Mouse (Mus musculus) liver, embryonic 14.5 days (tissue): ENCODE data around the gene Tmem233. TPM values are rescaled to one million over a fixed set of nuclear protein-coding genes. Genes with fewer than 3 reads are reported as not detected.

Experiments
- ATAC-seq: fragments of 200-750 bp; cut with Nextera tagmentation; 2 replicates; pipeline ENCODE4 v1.8.0; 2017; ENCODE audit warnings: moderate number of reproducible peaks, mild to moderate bottlenecking, moderate library complexity; ENCODE audit not compliant: insufficient read depth
- DNase-seq, 3 experiments: peaks; one replicate each; pipeline ENCODE4 v3.0.0-alpha.2; 2012 to 2013; ENCODE audit warnings: low read depth in 3 of 3, low spot score in 3 of 3
- H3K27ac ChIP-seq: fragments of 300-500 bp; sonication (generic); 2 replicates; pipeline ENCODE4 v1.5.1; 2014; ENCODE audit warnings: moderate library complexity, mild to moderate bottlenecking, control low read depth, inconsistent platforms
- H3K27me3 ChIP-seq: fragments of 300-500 bp; sonication (generic); 2 replicates; pipeline ENCODE4 v1.6.1; 2014; ENCODE audit warnings: mild to moderate bottlenecking, low read length, moderate library complexity; ENCODE audit not compliant: control insufficient read depth, insufficient read depth
- H3K36me3 ChIP-seq: fragments of 300-500 bp; sonication (generic); replicated peaks from 2 replicates; pipeline ENCODE4 v1.6.1; 2014; ENCODE audit warnings: low read depth; ENCODE audit not compliant: control insufficient read depth, insufficient read depth
- H3K4me1 ChIP-seq, 2 experiments: fragments of 200-500 bp in 1 of 2; fragments of 300-500 bp in 1 of 2; sonication (generic) in 1 of 2; replicated peaks; 2 replicates each; pipeline ENCODE4 v1.6.1; 2012 to 2014; ENCODE audit warnings: antibody characterized with exemption in 1 of 2, inconsistent platforms in 1 of 2, low read length in 1 of 2; ENCODE audit not compliant: control insufficient read depth in 2 of 2, insufficient read depth in 2 of 2
- H3K4me2 ChIP-seq: fragments of 300-500 bp; sonication (generic); 2 replicates; pipeline ENCODE4 v1.6.1; 2014; ENCODE audit warnings: low read depth, mild to moderate bottlenecking, control low read depth, moderate library complexity
- H3K4me3 ChIP-seq, 2 experiments: fragments of 200-500 bp in 1 of 2; fragments of 300-500 bp in 1 of 2; sonication (generic) in 1 of 2; 2 replicates each; pipeline ENCODE4 v1.5.1; 2012 to 2014; ENCODE audit warnings: low read depth in 2 of 2, low read length in 2 of 2, mild to moderate bottlenecking in 2 of 2, control low read depth in 1 of 2, inconsistent platforms in 1 of 2, moderate library complexity in 1 of 2; ENCODE audit not compliant: insufficient read depth in 1 of 2
- H3K9ac ChIP-seq: fragments of 300-500 bp; sonication (generic); replicated peaks from 2 replicates; pipeline ENCODE4 v1.6.1; 2014; ENCODE audit warnings: mild to moderate bottlenecking, control low read depth, moderate library complexity
- H3K9me3 ChIP-seq: fragments of 300-500 bp; sonication (generic); 2 replicates; pipeline ENCODE4 v1.6.1; 2016; ENCODE audit warnings: low read length, mixed read lengths; ENCODE audit not compliant: control insufficient read depth
- CTCF ChIP-seq: IDR thresholded peaks from 2 replicates; pipeline ENCODE4 v1.5.1; 2016; ENCODE audit warnings: antibody characterized with exemption, low read depth, control low read depth
- EP300 ChIP-seq: IDR thresholded peaks from 2 replicates; pipeline ENCODE4 v1.6.1; 2016; ENCODE audit warnings: antibody characterized with exemption, low read depth
- WGBS: fragments of 180-500 bp; shearing (Covaris S2); extraction: QIAGEN DNeasy Blood & Tissue Kit; methylation state at CpG from one replicate; pipeline ENCODE4 v1.1.7; 2014; ENCODE audit not compliant: insufficient replicate concordance; 5-methylcytosine and 5-hydroxymethylcytosine counted together
- polyA plus RNA-seq, 2 experiments: library from polyadenylated mRNA; depleted of rRNA in 1 of 2; stranded (reverse) in 1 of 2; unstranded in 1 of 2; fragments of >200 nt; fragmentation: Nextera tagmentation in 1 of 2; extraction: Ambion mirVana in 1 of 2; gene quantifications; 2 replicates each; pipeline versions ENCODE4 v1.2.1 to v1.2.3; 2012 to 2014

Gene Tmem233
- polyA plus RNA-seq, 2 experiments, result not detected

- 87% methylated on average over 8 of the region's 8 CpGs for WGBS
- ATAC-seq (no peak), DNase-seq (no peak)
- Histone ChIP-seq H3K4me3 (no peak overlapping the region), H3K9ac (no peak overlapping the region), H3K36me3 (peaks cover 94% of the 10 kb centered on the region), H3K4me2 (no peak overlapping the region), H3K4me1 (peaks cover 33% of the 10 kb centered on the region in 2 experiments), H3K27me3 (no peaks in the 10 kb centered on the region), H3K27ac (no peak overlapping the region), H3K9me3 (no peaks in the 10 kb centered on the region)
- TF ChIP-seq EP300 (no peak), CTCF (no peak)
Observed at GRCm38 (mm10) chr5:116017391-116017790, 65.7 kb downstream of the Tmem233 start.

GRCm38 (mm10) chr5:116016542-116016941 is 66.5 kb downstream of the Tmem233 start:
- ATAC-seq, result no peak
- TF ChIP-seq CTCF, result no peak
- TF ChIP-seq EP300, result no peak
- Histone ChIP-seq H3K36me3 (peaks cover 87% of the 10 kb centered on the region), H3K27ac (no peak overlapping the region), H3K9ac (no peak overlapping the region), H3K4me1 (peaks cover 25% of the 10 kb centered on the region in 2 experiments), H3K9me3 (no peaks in the 10 kb centered on the region), H3K4me2 (no peak overlapping the region), H3K4me3 (no peak overlapping the region), H3K27me3 (no peaks in the 10 kb centered on the region)
- no peak for DNase-seq
- WGBS, result 77% methylated on average over 5 of the region's 5 CpGs

DNA sequence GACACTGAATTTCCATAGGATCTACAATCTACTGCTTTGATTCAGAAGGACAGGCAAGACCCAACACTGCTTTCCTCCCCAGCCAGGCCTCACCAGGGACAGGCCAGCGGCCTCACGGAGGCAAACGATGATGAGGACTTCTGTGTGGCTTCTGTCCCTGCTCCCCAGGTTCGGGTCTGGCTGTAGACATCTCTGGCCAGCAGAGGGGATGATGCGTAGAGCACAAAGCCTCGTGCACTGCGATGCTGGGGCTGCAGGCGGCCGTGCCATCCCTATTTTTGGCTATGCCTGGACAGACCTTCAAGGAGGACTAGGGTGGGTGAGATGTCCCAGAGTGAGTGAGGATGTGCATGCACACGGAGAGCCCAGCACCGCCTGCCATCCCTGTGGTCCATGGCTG is 68.8 kb downstream of the Tmem233 start:
- no peaks in the 10 kb centered on the region for H3K27me3 ChIP-seq
- H3K9ac ChIP-seq, result no peak overlapping the region
- no peak overlapping the region for H3K4me3 ChIP-seq
- WGBS, result 87% methylated on average over 11 of the region's 11 CpGs
- no peaks in the 10 kb centered on the region for H3K9me3 ChIP-seq
- no peak overlapping the region for H3K4me2 ChIP-seq
- H3K36me3 ChIP-seq, result peaks cover 64% of the 10 kb centered on the region
- ATAC-seq, result no peak
- TF ChIP-seq CTCF, result no peak
- TF ChIP-seq EP300, result no peak
- no peak for DNase-seq
- H3K4me1 ChIP-seq, result peaks cover 4 to 9% of the 10 kb centered on the region in 2 experiments
- no peak overlapping the region for H3K27ac ChIP-seq

DNA sequence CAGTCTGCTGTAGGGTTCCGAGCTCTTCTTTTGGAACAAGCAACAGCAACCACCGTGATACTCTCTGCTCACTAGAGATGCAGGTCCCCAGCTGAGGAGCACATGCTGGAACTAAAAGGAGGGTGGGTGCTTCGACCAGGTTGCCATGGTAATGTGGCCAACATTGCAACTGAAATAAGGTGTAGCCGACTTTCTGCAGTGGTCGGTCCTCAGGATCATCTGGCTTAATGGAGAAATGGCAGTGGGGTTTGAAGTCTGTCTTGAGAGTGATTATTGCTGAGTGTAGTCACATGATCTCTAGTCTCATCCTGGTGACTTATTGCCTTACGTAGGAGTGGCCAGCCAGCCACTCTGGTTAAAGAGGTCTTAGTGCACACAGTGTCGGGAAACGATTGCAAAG is 69.2 kb downstream of the Tmem233 start:
- Histone ChIP-seq H3K4me2 (no peak overlapping the region), H3K9ac (no peak overlapping the region), H3K36me3 (peaks cover 60% of the 10 kb centered on the region), H3K27ac (no peak overlapping the region), H3K27me3 (no peaks in the 10 kb centered on the region), H3K4me1 (peaks cover 0 to 5% of the 10 kb centered on the region in 2 experiments), H3K4me3 (no peak overlapping the region), H3K9me3 (no peaks in the 10 kb centered on the region)
- ATAC-seq, result 0 out of 2 replicates have a peak, but pooled peaks have one; percentile 11
- 72% methylated on average over 8 of the region's 8 CpGs for WGBS
- DNase-seq, result no peak
- TF ChIP-seq EP300 (no peak), CTCF (no peak)

DNA sequence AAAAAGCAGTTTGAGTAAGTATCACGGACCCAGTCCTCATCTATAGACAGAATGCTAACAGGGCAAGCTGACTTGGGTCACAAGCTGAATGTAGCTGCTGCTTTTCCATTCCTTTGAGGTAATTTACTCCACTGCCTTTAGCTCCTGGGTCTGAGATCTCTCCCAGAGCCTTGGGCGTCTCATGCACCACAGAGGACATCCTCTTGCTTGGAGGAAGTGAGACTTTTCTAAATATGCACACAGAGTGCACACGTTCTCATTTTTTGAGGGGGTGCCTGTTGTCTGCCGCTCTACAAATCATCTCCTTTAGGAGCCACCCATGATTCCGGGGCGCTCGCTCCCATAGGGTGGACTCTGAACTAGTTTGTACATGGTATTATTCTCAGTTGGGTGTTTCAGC is 70.5 kb downstream of the Tmem233 start:
- Histone ChIP-seq H3K36me3 (peaks cover 53% of the 10 kb centered on the region), H3K4me1 (peaks cover 0 to 4% of the 10 kb centered on the region in 2 experiments; a peak in 3 of 4 replicates), H3K27ac (no peak overlapping the region), H3K4me2 (no peak overlapping the region), H3K27me3 (no peaks in the 10 kb centered on the region), H3K9ac (no peak overlapping the region), H3K9me3 (no peaks in the 10 kb centered on the region), H3K4me3 (no peak overlapping the region)
- TF ChIP-seq EP300, result no peak
- TF ChIP-seq CTCF, result no peak
- ATAC-seq (no peak), DNase-seq (no peak)
- 70% methylated on average over 7 of the region's 7 CpGs for WGBS
